Mouse (Mus musculus): ENCODE data around the gene Glg1.
"Not testable (repeated sequence)": the region's sequence is repeated elsewhere in the genome, so short reads cannot be mapped to it uniquely, and the experiment has no call there.

Glg1 gene

GRCm38 (mm10) chr8:111258631-111259407 is at the start of gene Glg1:
Glg1 (minus strand) TSS chr8:111259216.
- peak; percentile 74 for DNase-seq (ENCODE audit: extremely low spot score, low read depth, low spot score)

- DNase-seq (ENCODE audit: extremely low spot score, low read depth, low spot score), result no peak
Observed at GRCm38 (mm10) chr8:111305031-111305730, 46.2 kb upstream of the Glg1 start.

GRCm38 (mm10) chr8:111304359-111304758 is 45.3 kb upstream of the Glg1 start:
- DNase-seq (ENCODE audit: extremely low spot score, low read depth, low spot score), result no peak

DNA sequence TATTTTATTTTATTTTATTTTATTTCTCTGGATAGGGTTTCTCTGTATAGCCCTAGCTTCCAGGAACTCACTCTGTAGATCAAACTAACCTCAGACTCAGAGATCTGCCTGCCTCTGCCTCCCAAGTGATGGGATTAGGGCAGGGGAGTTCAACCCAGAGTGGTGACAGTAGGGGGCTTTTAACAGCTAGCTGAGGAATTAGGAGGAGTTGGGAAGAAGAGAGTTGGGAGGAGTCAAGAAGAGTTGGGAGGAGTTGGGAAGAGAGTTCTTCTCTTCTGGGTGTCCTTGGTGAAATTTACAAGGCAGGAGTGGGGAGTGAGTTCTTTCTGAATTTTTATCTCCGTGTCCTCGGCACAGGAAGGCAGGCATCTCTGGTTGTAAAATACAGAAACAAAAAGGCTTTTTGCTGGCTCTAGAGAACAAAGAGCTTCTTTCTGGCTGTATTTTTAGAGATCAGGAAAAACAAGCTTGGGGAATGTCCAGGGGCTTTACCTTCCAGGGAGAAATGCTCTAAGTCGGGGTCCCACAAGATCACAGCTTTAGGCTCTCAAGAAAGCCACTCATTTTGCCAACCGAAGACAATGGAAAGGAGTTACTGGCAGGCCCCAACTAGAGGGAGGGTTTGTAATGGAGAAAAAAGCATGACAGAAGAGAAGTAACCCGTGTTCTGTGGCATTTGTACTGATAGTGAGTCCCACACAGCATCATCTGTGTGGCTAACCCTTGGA is 44.2 kb upstream of the Glg1 start:
- not testable (repeated sequence) for DNase-seq (ENCODE audit: extremely low spot score, low read depth, low spot score)

GRCm38 (mm10) chr8:111300597-111301546 is 41.9 kb upstream of the Glg1 start:
- no peak for DNase-seq (ENCODE audit: extremely low spot score, low read depth, low spot score)

DNA sequence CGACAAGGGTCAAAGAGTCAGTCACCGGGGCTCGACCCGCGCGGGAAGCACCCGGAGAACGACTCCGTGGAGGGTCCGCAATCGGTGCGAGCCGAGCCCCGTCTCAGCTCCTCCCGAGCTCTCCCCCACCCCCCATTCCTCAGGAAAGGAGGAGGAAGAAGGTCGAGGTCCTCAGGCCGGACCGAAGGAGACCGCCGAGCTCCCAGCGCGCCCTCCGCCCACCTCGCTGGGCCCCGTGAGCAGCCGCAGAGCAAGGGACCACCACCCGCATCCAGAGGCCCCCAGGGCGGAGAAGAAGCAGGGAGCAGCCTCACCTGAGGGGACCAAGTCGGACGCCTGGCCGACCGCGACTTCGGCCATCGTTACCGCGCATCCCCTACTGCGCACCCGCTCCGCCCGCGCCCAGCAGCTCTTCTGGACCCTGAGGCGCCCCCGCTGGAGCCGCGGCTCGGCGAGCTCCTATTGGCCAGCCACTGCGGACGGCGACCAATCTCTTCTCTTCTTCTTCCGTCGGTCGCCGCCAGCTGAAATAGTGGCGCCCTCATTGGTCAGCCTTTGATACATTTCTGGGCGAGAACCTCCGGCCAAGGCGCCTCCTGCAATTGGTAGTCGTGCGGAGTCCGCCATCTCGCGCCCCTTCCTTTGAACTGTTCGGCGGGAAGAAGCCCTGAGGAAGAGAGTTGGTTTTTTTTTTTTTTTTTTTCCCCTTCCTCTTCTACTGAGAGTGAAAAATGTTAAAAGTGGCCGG is 41.0 kb upstream of the Glg1 start, which contains the start of gene Rfwd3:
Rfwd3 (minus strand) TSS at position 402 of the 748 bp plus-strand sequence.
- DNase-seq (ENCODE audit: extremely low spot score, low read depth, low spot score), result peak; percentile 86

DNA sequence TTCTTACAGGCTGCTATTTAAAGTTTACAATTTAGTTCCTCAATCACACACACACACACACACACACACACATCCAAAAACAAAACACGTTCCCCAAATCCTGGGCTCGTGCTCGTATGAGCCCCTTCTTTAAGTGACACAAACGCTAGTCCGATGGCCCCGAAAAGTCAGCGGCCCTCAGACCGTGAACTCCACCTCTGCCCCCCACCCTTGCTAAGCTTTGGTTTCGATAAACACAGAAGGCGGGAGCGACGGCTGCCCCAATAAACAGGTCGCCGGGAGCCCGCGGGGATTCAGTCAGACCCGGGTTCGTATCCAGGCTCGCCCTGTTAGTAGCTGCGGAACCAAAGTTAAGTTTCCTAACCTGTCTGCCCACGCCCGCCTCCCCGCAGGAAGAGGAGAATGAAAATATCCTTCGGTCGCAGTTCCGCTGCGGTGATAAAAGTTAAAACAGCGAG is 40.4 kb upstream of the Glg1 start:
- no peak for DNase-seq (ENCODE audit: extremely low spot score, low read depth, low spot score)

DNA sequence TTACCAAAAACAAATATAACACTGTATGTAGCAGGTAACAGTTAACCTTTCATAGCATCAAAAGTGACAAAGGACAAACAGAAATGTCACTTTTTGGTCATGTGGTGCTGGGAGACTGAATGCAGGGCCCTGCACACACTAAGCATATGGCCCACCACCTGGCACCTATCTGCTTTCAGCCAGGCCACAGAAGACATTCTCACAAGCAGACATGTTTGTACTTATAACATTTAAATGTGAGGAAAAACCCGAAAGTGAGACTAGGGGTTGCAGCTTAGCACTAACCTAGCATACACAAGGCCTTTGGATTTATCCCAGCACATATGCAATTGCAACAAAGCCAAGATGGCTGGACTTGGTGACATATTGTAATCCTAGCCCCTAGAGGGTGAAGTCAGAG is 39.0 kb upstream of the Glg1 start:
- no peak for DNase-seq (ENCODE audit: extremely low spot score, low read depth, low spot score)

DNA sequence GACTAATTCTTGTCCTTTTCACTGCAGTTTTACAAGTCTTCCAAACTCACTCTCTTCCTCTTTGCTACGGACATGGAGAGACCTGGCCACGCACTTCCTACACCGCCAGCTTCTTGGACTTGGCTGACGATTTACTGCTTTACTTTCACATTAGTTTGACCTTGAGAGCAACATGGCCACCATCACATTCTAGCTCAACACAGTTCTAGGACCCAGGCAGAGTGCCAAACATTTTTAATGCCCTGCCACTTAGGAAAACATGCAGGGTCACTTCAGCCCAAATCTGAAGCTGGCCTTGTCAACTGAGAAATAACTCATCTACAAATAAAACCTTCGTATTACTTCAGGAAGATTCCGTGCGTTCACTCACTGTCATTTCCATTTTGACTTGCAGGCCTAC is 32.7 kb upstream of the Glg1 start:
- DNase-seq (ENCODE audit: extremely low spot score, low read depth, low spot score), result no peak

- no peak for DNase-seq (ENCODE audit: extremely low spot score, low read depth, low spot score)
Observed at GRCm38 (mm10) chr8:111290586-111290985, 31.6 kb upstream of the Glg1 start.

GRCm38 (mm10) chr8:111285603-111286002 is 26.6 kb upstream of the Glg1 start:
- no peak for DNase-seq (ENCODE audit: extremely low spot score, low read depth, low spot score)

- no peak for DNase-seq (ENCODE audit: extremely low spot score, low read depth, low spot score)
Observed at GRCm38 (mm10) chr8:111282093-111282492, 23.1 kb upstream of the Glg1 start.

DNA sequence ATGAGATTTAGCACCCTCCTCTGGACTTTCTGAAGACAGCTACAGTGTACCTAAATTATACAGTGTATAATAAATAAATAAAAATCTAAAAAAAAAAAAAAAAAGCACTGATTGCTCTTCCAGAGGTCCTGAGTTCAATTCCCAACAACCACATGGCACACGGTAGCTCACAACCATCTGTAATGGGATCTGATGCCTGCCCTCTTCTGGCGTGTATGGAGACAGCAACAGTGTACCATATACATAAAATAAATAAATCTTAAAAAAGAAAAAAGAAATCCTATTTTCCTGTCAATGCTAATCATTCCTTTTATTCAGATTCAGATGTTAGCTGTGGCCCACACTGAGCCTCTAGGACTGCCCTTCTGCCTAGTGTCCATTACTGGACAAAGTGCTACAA is 9.3 kb upstream of the Glg1 start:
- no peak for DNase-seq (ENCODE audit: extremely low spot score, low read depth, low spot score)

DNA sequence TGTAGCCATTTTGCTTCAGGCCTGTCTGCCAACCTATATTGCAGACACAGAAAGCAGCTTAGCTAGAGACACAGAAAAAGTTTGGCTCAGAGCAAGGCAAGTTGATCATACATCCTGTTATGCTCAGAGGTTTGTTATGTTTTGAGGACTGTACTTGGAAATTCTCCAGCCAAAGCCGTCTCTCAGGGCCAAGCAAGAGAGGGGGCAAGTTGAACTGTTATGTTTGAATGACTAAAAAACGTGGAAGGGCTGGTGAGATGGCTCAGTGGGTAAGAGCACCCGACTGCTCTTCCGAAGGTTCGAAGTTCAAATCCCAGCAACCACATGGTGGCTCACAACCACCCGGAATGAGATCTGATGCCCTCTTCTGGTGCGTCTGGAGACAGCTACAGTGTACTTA is 7.1 kb upstream of the Glg1 start:
- not testable (repeated sequence) for DNase-seq (ENCODE audit: extremely low spot score, low read depth, low spot score)

GRCm38 (mm10) chr8:111264693-111265220 is 5.7 kb upstream of the Glg1 start:
- no peak for DNase-seq (ENCODE audit: extremely low spot score, low read depth, low spot score)

DNA sequence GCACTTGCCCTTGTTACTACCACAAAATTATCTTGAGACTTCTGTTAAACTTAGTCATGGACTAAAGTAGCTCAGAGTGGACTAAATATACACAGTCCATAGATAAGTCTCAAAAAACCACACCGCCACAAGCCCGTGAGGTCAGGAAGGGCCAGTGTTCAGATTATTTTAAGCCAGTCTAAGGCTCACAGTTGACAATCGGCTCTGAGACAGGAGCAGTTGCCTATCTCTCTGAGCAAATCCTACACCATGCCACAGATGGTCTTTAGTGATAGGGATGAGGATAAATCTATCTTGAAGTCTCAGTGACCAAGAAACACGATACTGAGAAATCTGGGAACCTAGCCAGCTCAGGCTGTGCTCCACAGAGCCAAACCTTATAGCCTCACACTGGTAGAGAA is 3.0 kb upstream of the Glg1 start:
- no peak for DNase-seq (ENCODE audit: extremely low spot score, low read depth, low spot score)

- no peak for DNase-seq (ENCODE audit: extremely low spot score, low read depth, low spot score)
Observed at GRCm38 (mm10) chr8:111260251-111260650, 1.2 kb upstream of the Glg1 start.

- DNase-seq (ENCODE audit: extremely low spot score, low read depth, low spot score), result no peak
Observed at GRCm38 (mm10) chr8:111259408-111259741, 359 bp upstream of the Glg1 start.

DNA sequence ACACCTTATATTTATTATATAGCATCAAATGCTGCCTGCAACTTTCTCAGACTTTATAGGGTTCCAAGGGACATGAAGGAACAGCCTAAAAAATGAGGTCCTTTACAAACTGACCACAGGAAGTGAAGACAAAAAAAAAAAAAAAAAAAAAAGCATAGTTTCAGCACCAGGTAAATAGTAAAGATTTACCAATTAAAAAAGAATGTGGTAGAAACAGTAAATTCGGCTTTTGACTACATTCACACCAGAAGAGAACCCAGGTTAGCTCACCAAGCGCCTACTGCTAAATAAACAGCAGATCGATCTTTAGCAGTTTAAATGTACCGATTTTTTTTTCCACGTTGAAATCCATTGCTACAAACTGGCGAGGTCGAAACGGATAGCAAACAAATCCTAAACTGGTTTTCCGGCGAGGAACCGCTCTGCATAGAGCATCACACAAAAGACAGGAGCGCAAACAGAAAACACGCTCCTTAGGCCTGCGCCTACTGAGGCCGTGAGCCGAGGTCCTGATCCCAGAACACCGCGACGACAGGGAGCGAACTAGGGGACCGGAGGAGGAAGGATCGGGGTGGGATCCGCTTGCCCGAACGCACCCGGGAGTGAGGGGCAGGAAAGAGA is 896 bp downstream of the Glg1 start:
- DNase-seq (ENCODE audit: extremely low spot score, low read depth, low spot score), result no peak
